Mouse (Mus musculus) layer of hippocampus, adult 9-11 months (tissue): ENCODE measurements around the gene Pced1b.

Source experiments
- DNase-seq: peaks from one replicate; pipeline ENCODE4 v3.0.0; 2022

The Pced1b gene

DNA sequence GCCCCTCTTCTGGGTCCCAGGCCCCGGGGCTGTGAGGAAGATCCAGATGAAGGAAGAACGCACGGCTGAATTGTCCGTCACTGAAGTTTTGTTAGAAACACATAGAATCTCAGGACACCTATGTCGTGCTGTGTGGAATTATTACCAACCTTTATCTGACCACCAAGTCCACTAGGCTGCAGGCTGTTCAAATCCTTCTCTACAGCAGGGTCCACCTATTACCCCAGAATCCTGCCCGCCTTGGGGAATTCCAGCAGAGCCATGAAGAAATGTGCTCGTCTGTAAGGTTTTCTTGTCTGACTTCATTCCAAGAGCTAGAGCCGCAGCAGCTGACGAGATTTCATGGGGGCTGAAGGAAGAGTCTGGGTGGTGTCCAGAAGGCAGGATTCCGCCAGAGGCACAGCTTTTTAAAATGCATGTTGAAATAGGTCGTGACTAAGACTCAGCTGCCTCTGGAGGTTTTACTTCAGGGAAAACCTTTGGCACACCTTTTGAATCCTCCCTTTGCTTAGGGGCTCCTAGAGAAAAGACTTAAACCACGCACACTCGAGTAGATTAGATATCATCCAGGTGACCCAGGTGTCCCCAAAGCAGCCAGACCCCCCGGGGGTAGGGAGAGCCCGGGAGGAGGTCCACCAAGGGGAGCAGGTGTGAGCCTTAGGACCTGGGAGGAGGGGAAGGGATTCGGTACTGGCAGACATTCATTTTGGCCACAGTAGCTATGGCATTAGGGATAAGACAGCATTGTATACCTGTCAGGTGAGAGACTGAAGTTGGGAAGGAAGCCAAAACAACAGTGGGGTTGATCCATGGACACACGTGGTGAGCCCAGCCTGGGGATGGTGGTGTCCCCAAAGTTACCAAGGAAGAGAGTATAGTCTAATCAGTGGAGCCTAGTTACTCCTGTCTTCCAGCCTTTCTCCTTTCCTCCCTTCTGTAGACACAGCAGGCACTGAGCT is 160.9 kb downstream of the Pced1b start:
- no peak for DNase-seq

- DNase-seq: no peak
These were observed 164.2 kb downstream of the Pced1b start for GRCm38 (mm10) chr15:97411136-97411535.

DNA sequence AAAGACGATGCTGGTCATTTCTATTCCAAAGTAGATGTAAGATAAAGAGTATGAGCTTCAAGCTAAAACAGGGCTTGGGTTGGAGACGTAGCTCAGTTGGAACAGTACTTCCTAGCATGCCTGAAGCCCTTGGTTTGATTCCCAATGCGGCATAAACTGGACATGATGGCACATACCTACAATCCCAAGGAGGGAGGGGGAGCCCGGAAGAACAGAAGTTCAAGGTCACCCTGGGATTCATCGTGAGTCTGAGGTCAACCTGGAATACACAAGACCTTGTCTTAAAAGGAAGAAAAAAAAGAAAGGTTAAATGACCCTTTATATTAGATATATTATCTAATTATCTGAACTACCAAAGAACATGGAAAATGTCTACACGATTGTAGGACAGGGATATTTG is 164.8 kb downstream of the Pced1b start:
- no peak for DNase-seq

DNA sequence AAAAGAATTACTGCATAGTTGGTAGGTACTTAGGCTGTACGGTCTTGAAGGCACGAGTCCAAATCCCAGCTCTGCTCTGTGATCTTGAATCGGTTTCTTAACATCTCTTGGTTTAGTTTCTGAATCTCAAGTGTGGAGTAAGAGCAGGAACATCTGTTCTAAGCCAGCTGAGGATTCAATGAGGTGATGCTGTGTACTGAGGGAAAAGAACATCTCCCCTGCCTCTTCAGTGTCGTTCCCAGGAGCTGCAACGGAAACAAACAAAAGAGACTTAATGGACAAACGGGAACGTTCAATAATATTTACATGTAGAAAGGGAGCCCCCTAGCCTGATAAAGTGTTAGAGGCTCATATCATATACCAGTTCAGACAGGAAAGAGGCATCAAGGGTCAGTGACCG is 165.4 kb downstream of the Pced1b start:
- DNase-seq: no peak

DNA sequence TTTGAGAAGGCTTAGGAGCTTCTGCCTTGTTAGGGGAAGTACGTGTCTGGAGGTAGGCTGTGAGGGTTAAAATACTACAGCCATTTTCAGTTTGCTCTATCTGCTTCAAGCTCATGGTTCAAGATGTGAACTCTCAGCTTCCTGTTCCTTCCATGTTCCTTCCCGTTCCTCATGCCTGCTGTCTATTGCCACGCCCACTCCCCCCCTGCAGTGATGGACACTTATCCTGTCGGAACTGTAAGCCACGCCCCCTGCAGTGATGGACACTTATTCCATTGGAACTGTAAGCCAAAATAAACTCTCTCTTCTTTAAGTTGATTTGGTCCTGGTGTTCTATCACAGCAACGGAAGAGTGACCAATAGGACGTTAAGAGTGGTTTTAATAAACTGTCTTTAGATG is 166.0 kb downstream of the Pced1b start:
- no peak for DNase-seq

- DNase-seq: peak; percentile 17
These were observed 168.0 kb downstream of the Pced1b start for GRCm38 (mm10) chr15:97414718-97415413.

GRCm38 (mm10) chr15:97415426-97415946 is 168.6 kb downstream of the Pced1b start:
- DNase-seq: no peak

GRCm38 (mm10) chr15:97420292-97420691 is 173.4 kb downstream of the Pced1b start:
- no peak for DNase-seq

DNA sequence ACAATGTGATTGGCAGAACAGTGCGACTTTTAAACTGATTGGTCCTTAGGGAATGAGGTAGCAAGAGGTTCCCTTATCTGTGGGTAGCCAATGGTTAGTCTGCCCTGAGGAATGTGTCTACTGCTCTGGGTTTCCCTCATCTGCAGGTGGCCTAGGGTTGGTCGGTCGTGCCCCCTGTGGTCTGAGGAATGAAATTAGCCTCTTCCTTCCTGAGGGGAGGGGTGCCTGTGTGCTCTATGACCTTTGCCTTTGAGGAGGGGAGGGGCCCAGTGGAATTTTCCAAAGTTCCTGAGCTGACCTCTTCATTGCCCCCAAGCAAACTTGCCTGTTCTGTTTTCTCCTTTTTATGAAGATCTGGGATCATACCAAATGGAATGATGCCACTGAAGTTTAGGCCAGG is 174.6 kb downstream of the Pced1b start:
- DNase-seq: no peak

- no peak for DNase-seq
These were observed 175.5 kb downstream of the Pced1b start for GRCm38 (mm10) chr15:97422212-97422944.

GRCm38 (mm10) chr15:97424375-97424774 is 177.5 kb downstream of the Pced1b start:
- no peak for DNase-seq

- no peak for DNase-seq
These were observed 178.1 kb downstream of the Pced1b start for GRCm38 (mm10) chr15:97424961-97425360.

DNA sequence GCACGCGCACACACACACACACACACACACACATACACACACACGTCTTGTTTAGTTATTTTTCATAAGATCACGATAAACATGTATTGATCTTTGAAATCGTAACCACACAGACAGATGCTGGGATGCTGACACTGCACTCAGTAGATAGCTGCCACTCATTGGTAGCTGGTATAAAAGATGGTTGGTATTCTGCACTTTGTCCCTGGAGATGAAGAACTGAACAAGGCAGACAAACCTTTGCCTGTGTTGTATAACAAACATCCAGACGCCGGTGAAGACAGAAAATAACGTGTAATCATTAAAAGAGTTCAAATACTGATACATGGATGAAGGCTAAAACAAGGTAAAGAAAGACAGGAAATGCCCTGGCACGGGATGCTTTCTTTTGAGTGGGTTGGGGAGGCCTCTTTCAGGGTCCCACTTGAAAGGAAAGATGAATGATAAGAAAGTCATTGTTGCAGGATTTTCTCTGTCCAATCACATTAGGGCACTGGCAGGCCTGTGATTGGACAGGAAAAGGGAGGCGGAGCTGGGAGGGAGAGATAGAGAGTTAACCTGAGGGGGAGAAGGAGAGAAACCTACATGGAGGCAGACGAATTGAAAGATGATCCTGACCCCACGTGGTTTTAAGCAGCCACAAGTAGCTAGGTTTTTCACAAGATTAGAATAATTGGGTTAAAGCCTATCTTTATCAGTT is 182.4 kb downstream of the Pced1b start:
- no peak for DNase-seq

- DNase-seq: no peak
These were observed 184.6 kb downstream of the Pced1b start for GRCm38 (mm10) chr15:97431533-97431932.

DNA sequence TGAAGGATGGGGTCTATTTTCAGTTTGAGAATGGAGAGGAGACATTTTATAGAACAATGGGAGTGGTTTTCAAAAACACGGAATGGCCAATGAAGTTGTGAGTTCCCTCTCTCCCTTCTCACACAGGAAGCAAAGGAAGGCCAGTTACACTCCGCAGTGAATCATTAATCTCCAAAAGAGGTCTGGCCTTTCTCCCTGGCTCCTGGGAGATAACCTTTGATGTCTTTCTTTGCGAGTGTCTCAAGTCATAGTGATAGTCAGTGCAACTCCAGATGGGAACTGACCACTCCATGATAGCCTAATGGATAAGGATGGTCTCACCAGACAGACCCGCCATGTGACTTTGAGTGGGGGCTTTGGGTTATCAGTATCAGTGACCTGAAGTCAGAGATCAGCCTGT is 185.3 kb downstream of the Pced1b start:
- no peak for DNase-seq
